Mouse (Mus musculus) cerebellum, adult 2 months (tissue): ENCODE measurements around the gene Alox5ap. TPM values are rescaled to one million over a fixed set of nuclear protein-coding genes. Genes with fewer than 3 reads are reported as not detected.

ENCODE experiments used
- DNase-seq, 2 experiments: peaks; one replicate each; pipeline ENCODE4 v3.0.0; 2021
- H3K27ac ChIP-seq: fragments of 200-500 bp; 2 replicates; pipeline ENCODE4 v1.5.1; 2012; ENCODE audit warnings: low read length, control low read depth, inconsistent platforms; ENCODE audit not compliant: insufficient read depth
- H3K27me3 ChIP-seq: fragments of 200-500 bp; 2 replicates; pipeline ENCODE4 v1.6.1; 2012; ENCODE audit warnings: inconsistent platforms, mild to moderate bottlenecking, low read length, moderate library complexity; ENCODE audit not compliant: control insufficient read depth, insufficient read depth
- H3K4me1 ChIP-seq: fragments of 200-500 bp; 2 replicates; pipeline ENCODE4 v1.6.1; 2011; ENCODE audit warnings: low read length; ENCODE audit not compliant: control insufficient read depth, insufficient read depth
- H3K4me3 ChIP-seq: fragments of 200-500 bp; replicated peaks from 2 replicates; pipeline ENCODE3; 2011; ENCODE audit warnings: mild to moderate bottlenecking, low read depth, low read length, control low read depth; ENCODE audit not compliant: insufficient read depth
- CTCF ChIP-seq: fragments of 200-500 bp; IDR thresholded peaks from 2 replicates; pipeline ENCODE4 v1.5.1; 2011; ENCODE audit warnings: low read depth, mild to moderate bottlenecking, control low read depth, low read length, moderate library complexity, borderline replicate concordance; ENCODE audit not compliant: insufficient read depth
- POLR2A ChIP-seq: fragments of 200-500 bp; IDR thresholded peaks from 2 replicates; pipeline ENCODE4 v1.6.1; 2011; ENCODE audit warnings: low read length, control low read depth, borderline replicate concordance; ENCODE audit not compliant: insufficient read depth
- WGBS: fragments of 180-500 bp; shearing (Covaris S2); methylation state at CpG from one replicate; pipeline ENCODE4 v1.1.7; 2018; 5-methylcytosine and 5-hydroxymethylcytosine counted together
- polyA plus RNA-seq: library from polyadenylated mRNA; depleted of rRNA; stranded (reverse); fragments of >200 nt; gene quantifications from 2 replicates; pipeline ENCODE4 v1.2.3, GENCODE M21; 2012; rRNA removed

Alox5ap gene
- polyA plus RNA-seq, 1 experiment: 13.5 TPM

GRCm38 (mm10) chr5:149333941-149334698 lies 69.6 kb downstream of the Alox5ap start:
- H3K4me1 ChIP-seq: peaks cover 4% of the 10 kb centered on the region; the same call in 1 of the 2 replicates
- no peak overlapping the region for H3K4me3 ChIP-seq
- no peak for TF ChIP-seq POLR2A
- no peak for TF ChIP-seq CTCF
- DNase-seq: no peak
- no peak overlapping the region for H3K27ac ChIP-seq
- 93% methylated on average over 8 of the region's 8 CpGs for WGBS
- no peaks in the 10 kb centered on the region for H3K27me3 ChIP-seq

- no peak overlapping the region for H3K27ac ChIP-seq
- no peaks in the 10 kb centered on the region for H3K27me3 ChIP-seq
- 91% methylated on average over 12 of the region's 12 CpGs for WGBS
- H3K4me3 ChIP-seq: no peak overlapping the region
- TF ChIP-seq CTCF: no peak
- TF ChIP-seq POLR2A: no peak
- DNase-seq: no peak
- peaks cover 4% of the 10 kb centered on the region; the same call in 1 of the 2 replicates for H3K4me1 ChIP-seq
These were observed 70.4 kb downstream of the Alox5ap start for GRCm38 (mm10) chr5:149335009-149335408.

GRCm38 (mm10) chr5:149335563-149336238 lies 71.1 kb downstream of the Alox5ap start:
- TF ChIP-seq POLR2A (no peak), CTCF (peak; percentile 93)
- Histone ChIP-seq H3K27ac (no peak overlapping the region), H3K4me1 (peaks cover 4% of the 10 kb centered on the region; the same call in 1 of the 2 replicates), H3K4me3 (no peak overlapping the region), H3K27me3 (no peaks in the 10 kb centered on the region)
- DNase-seq: peak; percentile 82 to 92
- WGBS: 30% methylated on average over 21 of the region's 21 CpGs

GRCm38 (mm10) chr5:149337148-149337547 lies 72.6 kb downstream of the Alox5ap start:
- Histone ChIP-seq H3K4me3 (no peak overlapping the region), H3K27me3 (no peaks in the 10 kb centered on the region), H3K4me1 (peaks cover 7% of the 10 kb centered on the region), H3K27ac (no peak overlapping the region)
- DNase-seq: no peak
- TF ChIP-seq CTCF: no peak
- TF ChIP-seq POLR2A: no peak
- 77% methylated on average over 10 of the region's 10 CpGs for WGBS

Other genes with a start within 250 kb of the Alox5ap start
- 29.8 and 31.8 TPM in 2 replicates for gene Uspl1, start 80.4 kb upstream of the Alox5ap start, polyA plus RNA-seq
- 180 and 186 TPM in 2 replicates for gene Hmgb1, start 80.3 kb upstream of the Alox5ap start, polyA plus RNA-seq
- gene Medag, start 147.0 kb downstream of the Alox5ap start, polyA plus RNA-seq: 14.2 and 14.7 TPM in 2 replicates
- gene Tex26, start 174.9 kb downstream of the Alox5ap start, polyA plus RNA-seq: 0.30 and 0.34 TPM in 2 replicates